Mouse (Mus musculus): ENCODE measurements at regions not wholly inside any gene's neighbourhood (a gene's known extent, or its start where the extent isn't known, plus 50 kb on each side); places are given as distances from the start of the nearest gene placed in this dataset.
A peak's percentile ranks its signal among the peaks of the same experiment; 100 is the strongest.

DNA sequence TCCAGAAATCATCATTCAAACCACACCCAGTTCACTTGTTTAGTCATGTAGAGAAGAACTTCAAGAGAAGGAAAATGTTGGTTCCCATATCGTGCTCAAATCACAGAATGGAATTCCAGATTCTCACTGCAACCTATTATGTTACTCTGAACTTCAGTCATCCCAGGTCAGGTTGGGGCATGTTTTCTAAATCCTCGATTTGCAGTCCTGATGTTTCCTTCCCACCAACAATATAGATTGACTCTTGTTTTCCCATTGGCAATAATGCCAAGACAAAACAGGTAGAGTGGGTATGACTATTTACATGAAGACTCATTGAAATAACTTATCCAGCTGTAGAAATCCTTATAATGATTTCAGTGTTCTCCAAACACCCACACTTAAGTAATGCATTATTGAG is 86.4 kb upstream of the Fam83b start:
- no peak overlapping the region for H3K4me3 ChIP-seq (ENCODE audit: low read length)
- H3K27me3 ChIP-seq (replicated peaks; ENCODE audit: control insufficient read depth, insufficient read depth, low read length), result no peaks in the 10 kb centered on the region
- H3K9ac ChIP-seq (ENCODE audit: low read depth, low read length), result no peak overlapping the region
- no peak overlapping the region for H3K4me2 ChIP-seq (ENCODE audit: low read depth, low read length)
- H3K27ac ChIP-seq (ENCODE audit: low read length), result no peak overlapping the region
- no peaks in the 10 kb centered on the region for H3K9me3 ChIP-seq (ENCODE audit: control insufficient read depth, low read length)
- H3K36me3 ChIP-seq (ENCODE audit: control insufficient read depth, insufficient read depth, low read length), result no peaks in the 10 kb centered on the region
- 83% methylated on average over 2 of the region's 2 CpGs for WGBS
- no peak for ATAC-seq
- H3K4me1 ChIP-seq (ENCODE audit: control insufficient read depth, insufficient read depth, low read length), result no peaks in the 10 kb centered on the region

GRCm38 (mm10) chr9:76649484-76649883 is 82.6 kb upstream of the Fam83b start:
- Histone ChIP-seq H3K9ac (ENCODE audit: low read depth, low read length) (no peak overlapping the region), H3K4me2 (ENCODE audit: low read depth, low read length) (no peak overlapping the region), H3K27me3 (replicated peaks; ENCODE audit: control insufficient read depth, insufficient read depth, low read length) (no peaks in the 10 kb centered on the region), H3K36me3 (ENCODE audit: control insufficient read depth, insufficient read depth, low read length) (no peaks in the 10 kb centered on the region), H3K27ac (ENCODE audit: low read length) (no peak overlapping the region), H3K9me3 (ENCODE audit: control insufficient read depth, low read length) (no peaks in the 10 kb centered on the region), H3K4me1 (ENCODE audit: control insufficient read depth, insufficient read depth, low read length) (no peaks in the 10 kb centered on the region), H3K4me3 (ENCODE audit: low read length) (no peak overlapping the region)
- ATAC-seq, result peak; percentile 74
- WGBS, result 73% methylated on average over 1 of the region's 1 CpGs

GRCm38 (mm10) chr9:76646383-76646782 is 79.5 kb upstream of the Fam83b start:
- no peak overlapping the region for H3K9ac ChIP-seq (ENCODE audit: low read depth, low read length)
- H3K9me3 ChIP-seq (ENCODE audit: control insufficient read depth, low read length), result no peaks in the 10 kb centered on the region
- no peaks in the 10 kb centered on the region for H3K4me1 ChIP-seq (ENCODE audit: control insufficient read depth, insufficient read depth, low read length)
- no peaks in the 10 kb centered on the region for H3K36me3 ChIP-seq (ENCODE audit: control insufficient read depth, insufficient read depth, low read length)
- H3K27me3 ChIP-seq (replicated peaks; ENCODE audit: control insufficient read depth, insufficient read depth, low read length), result no peaks in the 10 kb centered on the region
- no peak overlapping the region for H3K4me2 ChIP-seq (ENCODE audit: low read depth, low read length)
- no peak overlapping the region for H3K4me3 ChIP-seq (ENCODE audit: low read length)
- ATAC-seq, result no peak
- no peak overlapping the region for H3K27ac ChIP-seq (ENCODE audit: low read length)

Data from intestine, embryonic 16.5 days (tissue).